Comparison of ENCODE assay signal across 25 mouse cellular contexts in genomic region chr12:119209384-119210072, GRCm38 (mm10). TPM values are rescaled to one million over a fixed set of nuclear protein-coding genes. Genes with fewer than 3 reads are reported as not detected.
DNase-seq lines count a peak whose midpoint lies in the region; TF ChIP-seq lines count a peak whose summit lies in the region.
"Had no signal": no experiment of that assay in that cellular context is flagged by ENCODE, and none has a peak within 500 bp of the region (broad histone marks: within the 10 kb centered on the region; RNA-seq: fewer than 3 reads in every experiment).

No protein-coding gene starts in this region.

- H3K9me3 ChIP-seq in embryonic facial prominence, embryonic 10.5 days = no peaks in the 10 kb centered on the region
- H3K9me3 ChIP-seq: forebrain, embryonic 10.5 days; heart, embryonic 10.5 days; hindbrain, embryonic 15.5 days; intestine, embryonic 15.5 days; limb, embryonic 12.5 days; midbrain, embryonic 12.5 days had no signal

- H3ac ChIP-seq in myocyte (ENCODE audit: control insufficient read depth, insufficient read length) = no peak overlapping the region

- 91% methylated on average over 2 of the region's 2 CpGs for WGBS in embryonic facial prominence, embryonic 10.5 days

- no peaks in the 10 kb centered on the region for H3K4me1 ChIP-seq in embryonic facial prominence, embryonic 10.5 days
- H3K4me1 ChIP-seq: forebrain, embryonic 10.5 days; heart, embryonic 10.5 days; hindbrain, embryonic 15.5 days; intestine, embryonic 15.5 days; limb, embryonic 12.5 days; midbrain, embryonic 12.5 days had no signal

- no peaks in the 10 kb centered on the region for H3K79me2 ChIP-seq in myocyte (ENCODE audit: control insufficient read depth, insufficient read depth)

- TF ChIP-seq CTCF in left cerebral cortex, adult 2 months (IDR thresholded peaks at IDR 0.05) = no peak

- intact Hi-C loops in left cerebral cortex, postnatal 4 days (cut with DNase I) = no loop called here
- intact Hi-C loops in left cerebral cortex, adult 2 months (cut with DNase I) = loop anchor here (2.0 to 5.0 kb wide), 2 partner anchors 29 to 227 kb away; partner anchors contain the start of gene Itgb8

- peak overlapping the region; percentile 55 for H3K27ac ChIP-seq in left cerebral cortex, adult 2 months
- no peak overlapping the region for H3K27ac ChIP-seq in embryonic facial prominence, embryonic 10.5 days (replicated peaks)
- H3K27ac ChIP-seq: forebrain, embryonic 10.5 days; heart, embryonic 10.5 days; hindbrain, embryonic 15.5 days; intestine, embryonic 15.5 days; limb, embryonic 12.5 days; macrophage; midbrain, embryonic 12.5 days had no signal

- DNase-seq in left cerebral cortex, adult 11 months (ENCODE audit: low spot score) = peak; percentile 45
- DNase-seq in left cerebral cortex, postnatal 4 days = no peak
- peak; percentile 23 to 48 for DNase-seq in left cerebral cortex, adult 2 months (ENCODE audit: extremely low spot score in 1 of 2, low spot score in 2 of 2)
- DNase-seq in telencephalon, adult 2 months (ENCODE audit: low read depth, low spot score) = peak; percentile 79
- DNase-seq in spleen, postnatal 4 days (ENCODE audit: low spot score in 2 of 2) = no peak
- no peak for DNase-seq in embryonic facial prominence, embryonic 10.5 days (ENCODE audit: low spot score)
- no peak for DNase-seq in T-cell, adult 2 months (ENCODE audit: low spot score)
- DNase-seq: adrenal gland, postnatal 36 days; cerebellum, adult 11 months; cerebellum, postnatal 10 days; gastrocnemius, postnatal 36 days; kidney, adult 8-10 months; kidney, postnatal 10 days; liver, postnatal 0 days; thymus, postnatal 25 days had no signal

- no peak overlapping the region for H3K4me3 ChIP-seq in left cerebral cortex, adult 2 months
- H3K4me3 ChIP-seq in myocyte = no peak overlapping the region
- H3K4me3 ChIP-seq in embryonic facial prominence, embryonic 10.5 days = no peak overlapping the region
- H3K4me3 ChIP-seq: forebrain, embryonic 10.5 days; heart, embryonic 10.5 days; hindbrain, embryonic 15.5 days; intestine, embryonic 15.5 days; limb, embryonic 12.5 days; midbrain, embryonic 12.5 days had no signal

- no peak overlapping the region for H3K4me2 ChIP-seq in myocyte (ENCODE audit: low read depth)
- H3K4me2 ChIP-seq: hindbrain, embryonic 15.5 days; intestine, embryonic 15.5 days; limb, embryonic 12.5 days; liver, embryonic 11.5 days; midbrain, embryonic 12.5 days had no signal

- H3K27me3 ChIP-seq in myocyte (ENCODE audit: control insufficient read depth, insufficient read depth, insufficient read length) = no peaks in the 10 kb centered on the region
- H3K27me3 ChIP-seq in embryonic facial prominence, embryonic 10.5 days (replicated peaks; ENCODE audit: low read depth, poor library complexity, severe bottlenecking) = no peaks in the 10 kb centered on the region
- H3K27me3 ChIP-seq: hindbrain, embryonic 15.5 days; intestine, embryonic 15.5 days; limb, embryonic 12.5 days; midbrain, embryonic 12.5 days had no signal

- TF ChIP-seq POLR2A in myocyte (IDR thresholded peaks at IDR 0.05; ENCODE audit: insufficient read length, low read depth) = no peak

- no peaks in the 10 kb centered on the region for H3K36me3 ChIP-seq in myocyte (ENCODE audit: control insufficient read depth, insufficient read depth)
- no peaks in the 10 kb centered on the region; the same call in 1 of the 2 replicates for H3K36me3 ChIP-seq in embryonic facial prominence, embryonic 10.5 days (replicated peaks)
- H3K36me3 ChIP-seq: heart, embryonic 10.5 days; hindbrain, embryonic 15.5 days; intestine, embryonic 15.5 days had no signal

TF ChIP-seq in myocyte, 11 proteins besides CTCF, POLR2A, EP300 and RAD21:
- peak in 1 of 3 experiments; percentile 39 for TF ChIP-seq MYOD1 (IDR thresholded peaks at IDR 0.05; ENCODE audit: control insufficient read depth in 1 of 3, insufficient read length in 2 of 3, low read depth in 2 of 3)
- TF ChIP-seq CEBPB (IDR thresholded peaks at IDR 0.05; ENCODE audit: insufficient read depth, poor library complexity, severe bottlenecking) = 0 out of 2 replicates have a peak, but pooled peaks have one; percentile 16
- no peak for TF ChIP-seq USF1 (IDR thresholded peaks at IDR 0.05; ENCODE audit: low read depth)
- TF ChIP-seq E2F4 (IDR thresholded peaks at IDR 0.05; ENCODE audit: insufficient read depth) = no peak
- TF ChIP-seq POLR2AphosphoS2 (IDR thresholded peaks at IDR 0.05; ENCODE audit: insufficient read length, low read depth) = no peak

RNA-seq across cellular contexts. Expression of gene Itgb8, which starts 29.1 kb away (rescaled TPM):
- total RNA-seq in left cerebral cortex, postnatal 4 days (2021) = 10 to 100 TPM; 31.4 to 31.6 TPM
- 10 to 100 TPM; 38.8 to 39.2 TPM for total RNA-seq in left cerebral cortex, adult 2 months (2021)
- polyA plus RNA-seq in myocyte (2012; fragmentation: generic; extraction: Trizol) = 0.66 TPM
- polyA plus RNA-seq in embryonic facial prominence, embryonic 10.5 days (2016; fragmentation: Nextera tagmentation; extraction: Ambion mirVana) = 6.5 and 9.8 TPM in 2 replicates
- total RNA-seq: hematopoietic stem cell, adult 5-6 weeks had no signal

Comparison
In these comparisons a context has a peak if more than half of its experiments do, and no peak if none do; other contexts are left out.
1. DNase-seq: peak in left cerebral cortex, adult 11 months (single experiment), left cerebral cortex, adult 2 months (2 of 2) and telencephalon, adult 2 months (single experiment); none in left cerebral cortex, postnatal 4 days (single experiment), spleen, postnatal 4 days (0 of 2), embryonic facial prominence, embryonic 10.5 days (single experiment) and T-cell, adult 2 months (single experiment).